Mouse (Mus musculus): ENCODE measurements around the gene Olfm2. TPM values are rescaled to one million over a fixed set of nuclear protein-coding genes. Genes with fewer than 3 reads are reported as not detected.

Gene Olfm2
- polyA plus RNA-seq, 1 experiment from 2014 or later, result 0.25 TPM

DNA sequence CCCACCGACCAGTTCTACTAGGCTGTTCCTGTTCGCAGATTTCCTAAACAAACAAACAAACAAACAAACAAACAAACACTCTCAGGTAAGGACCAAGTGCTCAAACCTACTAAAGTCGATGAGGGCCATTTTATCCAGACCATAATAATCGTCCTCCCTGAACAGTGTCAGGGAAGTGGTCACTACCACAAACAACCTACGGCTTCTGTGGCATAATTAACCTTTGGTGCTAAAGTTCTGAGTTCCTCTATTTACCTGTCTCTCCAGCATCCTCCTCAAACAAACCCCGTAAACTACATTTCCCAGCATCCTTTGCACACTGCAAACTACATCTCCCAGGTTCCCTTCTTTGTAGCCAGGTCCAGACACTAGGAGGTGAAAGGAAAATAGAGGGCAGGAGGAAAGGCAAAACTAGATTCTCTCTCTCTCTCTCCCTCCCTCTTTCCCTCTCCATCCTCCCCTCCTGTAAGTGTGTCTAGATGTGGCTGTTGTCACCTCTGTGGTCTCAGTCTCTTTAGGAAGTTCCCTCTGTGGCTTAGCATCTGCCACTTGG lies 5.4 kb upstream of the Olfm2 start:
- Histone ChIP-seq H3K4me2 (ENCODE audit: low read depth, low read length) (no peak overlapping the region), H3K9me3 (replicated peaks; ENCODE audit: control insufficient read depth, low read length) (no peaks in the 10 kb centered on the region), H3K4me3 (ENCODE audit: low read depth, low read length) (no peak overlapping the region), H3K9ac (ENCODE audit: low read depth, low read length) (no peak overlapping the region), H3K4me1 (ENCODE audit: control insufficient read depth, low read depth, low read length) (peaks cover 14% of the 10 kb centered on the region), H3K27me3 (ENCODE audit: control insufficient read depth, insufficient read depth, low read depth, low read length) (peaks cover 11% of the 10 kb centered on the region), H3K36me3 (ENCODE audit: control insufficient read depth, insufficient read depth) (no peaks in the 10 kb centered on the region), H3K27ac (ENCODE audit: low read length) (no peak overlapping the region)
- ATAC-seq (ENCODE audit: low read depth), result peak; percentile 39; the same call in 1 of the 2 replicates
- WGBS (ENCODE audit: insufficient replicate concordance), result 36% methylated on average over 6 of the region's 6 CpGs

DNA sequence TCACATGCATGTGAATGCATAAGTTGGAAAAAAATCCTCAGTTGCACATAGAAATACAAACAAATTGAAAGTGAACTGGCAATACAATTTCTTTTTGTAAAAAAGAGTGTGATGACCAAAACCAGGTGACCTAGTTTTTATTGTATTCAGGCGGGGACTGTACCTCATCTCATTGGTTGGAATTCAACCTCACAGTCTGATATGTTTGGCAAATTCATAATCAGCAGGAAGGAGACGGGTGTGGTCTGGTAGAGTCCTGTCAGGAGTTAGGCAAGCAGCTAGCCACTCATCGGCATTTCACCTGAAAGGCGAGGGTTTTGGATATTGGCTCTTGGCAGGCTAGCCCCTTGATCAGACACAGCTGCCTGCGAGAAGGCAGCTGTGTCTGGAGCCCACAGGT lies 3.1 kb upstream of the Olfm2 start:
- no peak overlapping the region for H3K27ac ChIP-seq (ENCODE audit: low read length)
- H3K4me3 ChIP-seq (ENCODE audit: low read depth, low read length), result no peak overlapping the region
- no peak for ATAC-seq (ENCODE audit: low read depth)
- no peak overlapping the region for H3K9ac ChIP-seq (ENCODE audit: low read depth, low read length)
- no peaks in the 10 kb centered on the region for H3K36me3 ChIP-seq (ENCODE audit: control insufficient read depth, insufficient read depth)
- H3K4me1 ChIP-seq (ENCODE audit: control insufficient read depth, low read depth, low read length), result peaks cover 13% of the 10 kb centered on the region
- no peaks in the 10 kb centered on the region for H3K9me3 ChIP-seq (replicated peaks; ENCODE audit: control insufficient read depth, low read length)
- 31% methylated on average over 5 of the region's 5 CpGs for WGBS (ENCODE audit: insufficient replicate concordance)
- no peak overlapping the region for H3K4me2 ChIP-seq (ENCODE audit: low read depth, low read length)
- H3K27me3 ChIP-seq (ENCODE audit: control insufficient read depth, insufficient read depth, low read depth, low read length), result peaks cover 35% of the 10 kb centered on the region

DNA sequence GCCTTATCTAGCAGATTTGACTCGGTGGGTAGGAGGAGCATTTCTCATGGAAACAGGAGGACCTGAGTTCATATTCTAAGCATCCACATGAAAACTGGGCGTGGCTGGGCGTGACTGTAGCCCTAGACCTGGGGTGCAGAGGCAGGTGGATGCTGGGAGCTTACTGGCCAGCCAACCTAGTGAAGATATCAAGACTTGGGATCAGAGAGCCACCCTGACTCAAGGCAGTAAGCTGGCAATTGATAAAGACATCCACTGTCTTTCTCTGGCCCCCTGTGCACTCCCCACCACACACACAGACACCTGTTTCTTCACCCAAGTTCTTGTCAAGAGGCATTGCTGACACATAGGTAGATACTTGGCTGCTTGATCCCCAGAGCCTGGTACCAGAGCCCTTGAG lies 2.4 kb upstream of the Olfm2 start:
- peaks cover 42% of the 10 kb centered on the region for H3K27me3 ChIP-seq (ENCODE audit: control insufficient read depth, insufficient read depth, low read depth, low read length)
- no peak for ATAC-seq (ENCODE audit: low read depth)
- H3K9me3 ChIP-seq (replicated peaks; ENCODE audit: control insufficient read depth, low read length), result no peaks in the 10 kb centered on the region

DNA sequence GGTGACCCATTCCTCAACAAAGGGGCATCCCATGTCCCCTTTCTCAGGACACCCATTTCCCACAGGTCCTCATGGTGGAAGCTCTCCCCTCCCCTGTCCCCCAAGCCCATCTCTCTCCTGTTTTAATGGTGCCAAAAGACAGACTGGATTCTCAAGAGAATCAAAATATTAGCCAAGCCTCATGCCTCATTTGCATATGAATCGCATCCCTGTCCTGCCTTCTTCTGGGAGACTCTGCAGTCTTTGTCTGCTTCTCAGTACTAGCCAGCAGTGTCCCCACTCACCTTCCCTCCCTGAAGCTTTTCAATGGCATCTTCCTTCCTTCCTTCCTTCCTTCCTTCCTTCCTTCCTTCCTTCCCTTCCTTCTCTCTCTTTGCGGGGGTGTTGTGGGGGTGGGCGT lies 1.5 kb upstream of the Olfm2 start:
- Histone ChIP-seq H3K36me3 (ENCODE audit: control insufficient read depth, insufficient read depth) (no peaks in the 10 kb centered on the region), H3K27me3 (ENCODE audit: control insufficient read depth, insufficient read depth, low read depth, low read length) (peaks cover 47% of the 10 kb centered on the region), H3K9ac (ENCODE audit: low read depth, low read length) (no peak overlapping the region), H3K27ac (ENCODE audit: low read length) (no peak overlapping the region), H3K4me1 (ENCODE audit: control insufficient read depth, low read depth, low read length) (peaks cover 13% of the 10 kb centered on the region), H3K4me2 (ENCODE audit: low read depth, low read length) (no peak overlapping the region), H3K4me3 (ENCODE audit: low read depth, low read length) (no peak overlapping the region), H3K9me3 (replicated peaks; ENCODE audit: control insufficient read depth, low read length) (no peaks in the 10 kb centered on the region)
- 11% methylated on average over 3 of the region's 3 CpGs for WGBS (ENCODE audit: insufficient replicate concordance)
- no peak for ATAC-seq (ENCODE audit: low read depth)

More for the DNA sequence above, 2.4 kb upstream of the Olfm2 start:
- 44% methylated on average over 3 of the region's 3 CpGs for WGBS (ENCODE audit: insufficient replicate concordance)
- Histone ChIP-seq H3K4me1 (ENCODE audit: control insufficient read depth, low read depth, low read length) (peaks cover 13% of the 10 kb centered on the region), H3K27ac (ENCODE audit: low read length) (no peak overlapping the region), H3K36me3 (ENCODE audit: control insufficient read depth, insufficient read depth) (no peaks in the 10 kb centered on the region), H3K4me3 (ENCODE audit: low read depth, low read length) (no peak overlapping the region), H3K9ac (ENCODE audit: low read depth, low read length) (no peak overlapping the region), H3K4me2 (ENCODE audit: low read depth, low read length) (no peak overlapping the region)

DNA sequence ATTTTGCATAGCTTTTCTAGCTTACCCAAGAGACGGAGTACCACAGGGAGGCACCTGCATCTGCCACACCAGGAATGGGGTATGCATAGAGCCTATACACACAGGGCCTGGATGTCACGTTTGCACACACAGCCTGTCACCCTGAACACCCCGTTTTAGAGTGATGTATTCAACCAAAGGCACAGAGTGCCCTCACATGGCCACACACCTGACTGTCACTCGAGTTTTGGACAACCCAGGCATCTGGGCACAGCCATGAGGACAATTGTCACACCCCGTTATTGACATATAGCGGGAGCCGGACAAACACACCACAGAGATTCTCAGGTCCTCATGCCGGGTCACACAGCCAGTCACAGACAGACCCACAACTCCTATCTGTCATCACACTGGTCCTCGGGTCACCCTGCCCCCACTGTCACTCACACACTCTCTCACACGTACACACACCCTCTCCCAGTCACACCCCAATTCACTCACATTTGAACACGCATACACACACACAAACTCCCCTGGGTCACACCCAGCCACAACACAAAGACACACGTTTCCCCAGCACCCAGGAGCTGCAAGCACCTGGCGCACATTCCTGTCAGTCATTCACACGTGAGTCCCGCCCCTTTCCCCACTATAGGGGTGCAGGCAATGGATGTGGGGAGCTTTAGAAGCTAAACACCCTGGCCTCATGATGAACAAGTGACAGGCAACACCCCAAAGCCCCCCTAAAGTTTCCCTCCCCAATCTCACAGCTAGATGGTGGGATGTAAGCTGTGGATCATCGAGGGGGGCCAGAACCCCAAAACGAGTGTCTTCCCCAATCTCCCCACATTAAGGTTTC lies 801 bp downstream of the Olfm2 start:
- no peak overlapping the region; the same call in 1 of the 2 replicates for H3K4me3 ChIP-seq (ENCODE audit: low read depth, low read length)
- no peak for ATAC-seq (ENCODE audit: low read depth)
- 10% methylated on average over 17 of the region's 17 CpGs for WGBS (ENCODE audit: insufficient replicate concordance)
- H3K4me1 ChIP-seq (ENCODE audit: control insufficient read depth, low read depth, low read length), result peaks cover 15% of the 10 kb centered on the region
- no peak overlapping the region for H3K9ac ChIP-seq (ENCODE audit: low read depth, low read length)
- peak overlapping the region; percentile 56 for H3K4me2 ChIP-seq (ENCODE audit: low read depth, low read length)
- no peaks in the 10 kb centered on the region for H3K9me3 ChIP-seq (replicated peaks; ENCODE audit: control insufficient read depth, low read length)
- H3K27ac ChIP-seq (ENCODE audit: low read length), result no peak overlapping the region
- H3K27me3 ChIP-seq (ENCODE audit: control insufficient read depth, insufficient read depth, low read depth, low read length), result peaks cover 54% of the 10 kb centered on the region
- no peaks in the 10 kb centered on the region for H3K36me3 ChIP-seq (ENCODE audit: control insufficient read depth, insufficient read depth)

DNA sequence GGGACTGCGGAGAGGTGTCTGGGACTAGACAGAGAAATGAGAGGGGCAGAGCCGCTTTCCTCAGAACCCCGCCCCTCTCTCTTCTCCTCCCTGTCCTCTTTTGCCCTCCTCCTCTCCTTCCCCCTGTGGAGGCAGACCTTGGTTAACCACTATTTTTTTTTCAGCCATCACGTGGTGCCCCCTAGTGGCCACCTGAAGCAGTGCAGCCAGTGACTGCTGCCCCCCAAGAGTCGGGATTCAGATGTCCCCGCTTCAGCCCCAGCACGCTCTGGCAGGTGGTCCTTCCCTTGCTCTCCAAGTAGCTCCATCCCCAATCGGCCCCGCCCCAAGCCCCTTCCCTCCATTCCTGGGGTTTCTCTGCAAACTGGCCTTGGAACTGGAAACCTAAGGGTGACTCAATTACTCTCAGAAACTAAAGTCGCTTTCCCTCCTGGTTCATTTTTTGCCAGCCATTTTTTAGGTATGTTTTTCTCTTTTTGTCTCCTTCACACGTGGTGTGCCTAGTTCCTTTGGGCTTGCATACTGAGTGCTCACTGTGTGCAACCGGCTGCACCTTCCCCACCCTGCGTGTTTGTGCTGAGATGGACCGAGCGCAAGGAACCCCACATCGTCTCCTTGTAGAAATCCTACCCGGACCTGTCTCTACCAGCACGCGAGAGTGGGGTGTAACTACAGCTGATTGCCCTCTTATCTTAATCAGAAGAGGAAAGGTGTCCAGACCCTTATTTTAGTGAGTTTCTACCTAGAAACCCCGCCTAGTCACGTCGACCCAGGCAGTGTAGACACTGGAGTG lies 2.0 kb downstream of the Olfm2 start:
- Histone ChIP-seq H3K4me1 (ENCODE audit: control insufficient read depth, low read depth, low read length) (peaks cover 15% of the 10 kb centered on the region), H3K4me3 (ENCODE audit: low read depth, low read length) (no peak overlapping the region), H3K9me3 (replicated peaks; ENCODE audit: control insufficient read depth, low read length) (no peaks in the 10 kb centered on the region), H3K27me3 (ENCODE audit: control insufficient read depth, insufficient read depth, low read depth, low read length) (peaks cover 54% of the 10 kb centered on the region), H3K36me3 (ENCODE audit: control insufficient read depth, insufficient read depth) (no peaks in the 10 kb centered on the region), H3K27ac (ENCODE audit: low read length) (no peak overlapping the region), H3K4me2 (ENCODE audit: low read depth, low read length) (no peak overlapping the region), H3K9ac (ENCODE audit: low read depth, low read length) (no peak overlapping the region)
- 13% methylated on average over 22 of the region's 22 CpGs for WGBS (ENCODE audit: insufficient replicate concordance)
- ATAC-seq (ENCODE audit: low read depth), result no peak

DNA sequence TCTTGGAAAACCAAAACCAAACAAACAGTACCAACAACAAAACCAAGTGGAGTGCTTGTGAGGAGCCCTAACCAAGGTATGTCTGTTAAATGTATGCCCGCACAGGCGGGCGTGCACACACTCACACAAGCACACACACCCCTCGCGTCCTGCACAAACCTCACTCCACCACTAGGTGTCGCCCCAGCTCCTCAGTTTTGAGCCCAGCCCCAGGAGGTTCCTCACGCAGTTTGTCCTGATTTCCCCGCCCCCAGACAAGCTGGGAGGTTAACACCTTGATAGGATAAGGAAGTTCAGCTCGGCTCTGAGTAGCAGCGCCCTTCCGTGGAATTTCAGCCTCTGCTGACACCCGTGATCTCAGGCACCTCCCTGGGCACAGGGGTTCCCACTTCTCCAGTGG lies 5.7 kb downstream of the Olfm2 start:
- no peaks in the 10 kb centered on the region for H3K36me3 ChIP-seq (ENCODE audit: control insufficient read depth, insufficient read depth)
- H3K4me3 ChIP-seq (ENCODE audit: low read depth, low read length), result no peak overlapping the region
- no peaks in the 10 kb centered on the region for H3K9me3 ChIP-seq (replicated peaks; ENCODE audit: control insufficient read depth, low read length)
- peak; percentile 76 for ATAC-seq (ENCODE audit: low read depth)
- no peak overlapping the region for H3K9ac ChIP-seq (ENCODE audit: low read depth, low read length)
- H3K27me3 ChIP-seq (ENCODE audit: control insufficient read depth, insufficient read depth, low read depth, low read length), result peaks cover 31% of the 10 kb centered on the region
- H3K27ac ChIP-seq (ENCODE audit: low read length), result no peak overlapping the region
- H3K4me1 ChIP-seq (ENCODE audit: control insufficient read depth, low read depth, low read length), result peaks cover 2% of the 10 kb centered on the region
- 2% methylated on average over 12 of the region's 12 CpGs for WGBS (ENCODE audit: insufficient replicate concordance)
- 0 out of 2 replicates have a peak overlapping the region, but pooled peaks have one; percentile 5 for H3K4me2 ChIP-seq (ENCODE audit: low read depth, low read length)

DNA sequence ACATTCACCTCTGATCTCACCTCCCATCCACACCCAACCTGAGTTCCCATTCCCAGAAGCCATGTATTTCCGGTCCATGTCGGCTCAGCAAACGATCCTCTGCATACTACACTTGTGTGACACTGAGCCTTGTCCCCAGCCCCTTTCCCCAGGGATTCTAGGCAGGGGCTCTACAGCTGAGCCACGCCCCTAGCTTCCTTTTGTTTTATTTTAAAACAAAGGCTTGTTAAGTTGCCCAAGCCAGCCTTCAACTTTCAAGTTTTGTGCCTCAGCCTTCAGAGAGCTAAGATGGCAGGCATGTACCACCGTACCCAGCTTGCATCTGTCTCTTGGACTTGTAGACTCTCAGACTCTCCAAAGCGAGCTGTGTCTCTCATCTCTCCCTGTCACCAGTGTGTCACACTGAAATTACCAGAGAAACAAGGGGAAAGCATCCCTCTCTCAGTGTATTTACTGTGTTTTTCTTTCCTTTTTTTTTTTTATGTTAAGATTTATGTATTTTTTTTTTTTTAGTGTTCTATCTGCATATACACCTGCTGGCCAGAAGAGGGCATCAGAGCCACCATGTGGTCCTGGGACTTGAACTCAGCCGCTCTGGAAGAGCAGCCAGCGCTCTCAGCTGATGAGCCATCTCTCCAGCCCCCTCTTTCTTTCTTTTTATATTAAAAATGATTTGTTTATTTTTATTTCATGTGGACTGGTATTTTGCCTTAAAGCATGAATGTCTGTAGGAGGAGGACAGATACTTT lies 7.7 kb downstream of the Olfm2 start:
- no peak for ATAC-seq (ENCODE audit: low read depth)
- WGBS (ENCODE audit: insufficient replicate concordance), result 28% methylated on average over 8 of the region's 8 CpGs

More for the DNA sequence above, 7.7 kb downstream of the Olfm2 start:
- no peak overlapping the region for H3K4me2 ChIP-seq (ENCODE audit: low read depth, low read length)
- peaks cover 2% of the 10 kb centered on the region for H3K4me1 ChIP-seq (ENCODE audit: control insufficient read depth, low read depth, low read length)
- H3K27ac ChIP-seq (ENCODE audit: low read length), result no peak overlapping the region
- H3K27me3 ChIP-seq (ENCODE audit: control insufficient read depth, insufficient read depth, low read depth, low read length), result peaks cover 11% of the 10 kb centered on the region
- no peaks in the 10 kb centered on the region for H3K36me3 ChIP-seq (ENCODE audit: control insufficient read depth, insufficient read depth)
- H3K9me3 ChIP-seq (replicated peaks; ENCODE audit: control insufficient read depth, low read length), result no peaks in the 10 kb centered on the region
- no peak overlapping the region for H3K9ac ChIP-seq (ENCODE audit: low read depth, low read length)
- H3K4me3 ChIP-seq (ENCODE audit: low read depth, low read length), result no peak overlapping the region

Data from liver, embryonic 16.5 days (tissue).